Mouse (Mus musculus): ENCODE results near the gene Mtcl1.

DNA sequence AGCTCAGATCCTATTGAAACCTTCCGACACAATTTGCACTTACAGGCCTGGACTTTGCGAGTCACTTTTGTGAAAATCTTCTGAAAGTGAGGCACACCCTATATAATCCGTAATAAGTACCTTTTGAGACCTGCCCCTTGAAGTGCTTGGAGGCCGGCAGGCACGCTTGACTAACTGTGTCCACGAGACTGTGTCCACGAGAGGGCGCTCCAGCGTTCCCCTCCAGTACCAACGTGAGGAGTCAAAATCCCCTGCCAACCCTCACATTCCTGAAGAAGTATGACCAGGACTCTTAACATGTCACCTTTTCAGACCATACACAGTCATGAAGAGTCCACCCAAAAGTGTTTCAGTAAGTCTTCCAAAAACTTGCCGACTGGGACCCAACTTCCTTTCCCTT is 1.6 kb upstream of the Mtcl1 start:
- TF ChIP-seq GATA1 (IDR thresholded peaks at IDR 0.05; ENCODE audit: borderline replicate concordance, low read length) = no peak
- no peak for TF ChIP-seq FLI1 (IDR thresholded peaks at IDR 0.05; ENCODE audit: low read length)
